Mouse (Mus musculus): ENCODE measurements at regions not wholly inside any gene's neighbourhood (a gene's known extent, or its start where the extent isn't known, plus 50 kb on each side); places are given as distances from the start of the nearest gene placed in this dataset.

DNA sequence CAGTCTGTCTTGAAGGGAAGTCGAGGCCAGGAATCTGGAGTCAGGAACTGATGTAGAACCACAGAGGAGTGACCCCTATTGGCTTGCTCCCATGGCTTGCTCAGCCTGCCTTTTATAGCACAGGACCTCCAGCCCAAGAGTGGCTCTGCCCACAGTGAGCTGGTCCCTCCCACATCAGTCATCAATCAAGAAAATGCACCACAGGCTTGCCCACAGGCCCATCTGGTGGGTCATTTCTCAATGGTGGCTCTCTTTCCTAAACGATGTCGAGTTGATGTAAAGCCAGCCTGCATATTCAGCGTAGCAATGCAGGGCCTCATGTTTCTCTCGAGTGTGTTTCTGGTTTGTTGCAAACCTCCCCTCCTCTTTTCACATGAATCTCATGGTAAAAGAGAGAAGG lies 168.3 kb upstream of the Ubr2 start:
- DNase-seq (ENCODE audit: low read depth, low spot score): no peak

DNA sequence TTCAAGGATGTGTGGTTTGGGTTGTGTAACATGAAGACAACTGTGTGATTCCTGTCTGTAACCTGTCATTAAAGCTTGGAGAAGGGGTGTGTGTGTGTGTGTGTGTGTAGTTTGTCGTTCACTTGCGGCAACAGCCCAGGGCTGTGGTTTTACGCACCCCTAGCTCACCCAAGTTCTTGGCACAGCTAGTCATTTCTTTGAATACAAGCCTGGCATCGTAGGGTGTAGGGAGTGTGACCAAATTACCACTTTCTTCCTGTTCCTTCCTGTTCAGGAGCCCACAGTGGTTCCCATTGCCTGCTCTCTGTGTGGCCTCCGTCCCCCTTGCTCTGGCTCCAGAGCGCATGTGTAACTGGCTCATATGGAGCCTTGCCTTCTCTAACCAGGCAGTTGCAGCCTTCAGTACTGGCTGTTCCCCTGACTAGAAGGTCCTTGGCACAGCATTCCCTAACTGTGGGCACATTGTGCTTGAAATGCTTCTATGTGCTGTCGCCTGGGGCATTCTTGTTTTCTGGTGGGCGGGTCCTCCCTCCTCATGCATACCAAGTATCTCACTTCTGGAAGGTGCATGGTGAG lies 167.4 kb upstream of the Ubr2 start:
- DNase-seq (ENCODE audit: low read depth, low spot score): peak; percentile 63

DNA sequence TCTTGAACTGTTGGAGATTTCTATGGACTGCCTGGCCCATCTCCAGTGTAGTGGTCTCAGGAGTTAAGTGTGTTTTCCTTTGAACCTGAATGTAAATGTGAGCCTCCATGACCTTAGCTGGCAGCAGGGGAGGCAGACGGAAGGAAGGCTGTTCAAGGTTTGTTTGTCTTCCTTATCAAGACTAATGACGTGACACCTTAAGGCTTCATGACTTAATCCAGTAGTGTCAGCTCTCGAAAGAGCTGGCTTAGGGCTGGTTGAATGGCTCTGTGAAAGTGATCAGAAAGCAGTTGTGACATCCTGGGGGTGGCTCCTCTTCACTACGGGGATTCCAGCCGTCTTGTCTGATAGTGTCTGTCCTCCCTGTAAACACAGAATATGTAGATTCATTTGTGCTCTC lies 166.0 kb upstream of the Ubr2 start:
- no peak for DNase-seq (ENCODE audit: low read depth, low spot score)

- peak; percentile 64 for DNase-seq (ENCODE audit: low read depth, low spot score)
Measured at GRCm38 (mm10) chr17:47174748-47175215, 164.4 kb upstream of the Ubr2 start.

DNA sequence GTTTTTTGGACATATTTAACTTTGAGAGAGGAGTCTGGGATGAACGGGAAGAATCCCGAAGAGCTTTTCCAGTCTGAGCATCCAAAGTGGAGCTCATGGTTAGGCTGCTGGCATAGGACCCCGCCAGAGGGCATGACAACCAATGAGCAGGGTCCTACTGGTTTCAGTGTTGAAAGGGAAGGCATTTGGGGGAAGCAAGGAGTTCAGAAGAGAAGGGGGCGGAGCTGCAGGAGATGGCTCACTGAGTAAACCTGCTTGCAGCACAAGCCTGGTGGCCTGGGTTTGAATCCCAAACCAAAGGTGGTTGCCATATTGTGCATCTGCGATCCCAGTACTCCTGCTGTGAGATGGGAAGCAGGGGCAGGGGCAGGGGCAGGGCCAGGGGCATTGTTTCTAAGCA lies 161.4 kb upstream of the Ubr2 start:
- no peak for DNase-seq (ENCODE audit: low read depth, low spot score)

DNA sequence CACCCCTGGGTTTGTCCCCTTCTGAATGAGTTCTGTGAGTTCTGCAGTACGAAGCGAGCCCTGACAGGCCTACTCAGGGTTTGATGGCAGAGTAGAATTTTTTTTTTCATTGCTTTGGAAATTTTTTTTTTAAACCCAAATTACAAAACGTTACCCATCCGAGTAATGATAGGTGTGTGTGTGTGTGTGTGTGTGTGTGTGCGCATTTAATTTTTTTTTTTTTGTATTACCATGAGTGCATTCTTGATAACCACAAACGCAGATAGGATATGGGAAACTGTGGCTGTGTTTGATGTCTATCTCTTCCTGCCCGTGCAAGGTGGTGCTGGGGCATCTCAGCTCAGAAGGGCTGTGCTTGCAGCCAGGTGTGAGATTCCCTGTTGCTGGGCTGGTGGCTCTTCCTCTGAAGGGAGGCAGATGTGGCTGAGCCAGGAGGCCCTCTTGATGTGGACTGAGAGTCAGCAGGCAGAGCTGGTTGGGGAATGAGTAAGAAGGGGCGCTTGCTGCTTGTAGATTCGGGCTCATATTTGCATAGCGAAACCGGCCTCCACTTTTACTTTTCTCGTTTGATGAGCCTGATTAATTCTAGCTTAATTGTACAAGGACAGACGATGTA lies 160.7 kb upstream of the Ubr2 start:
- no peak for DNase-seq (ENCODE audit: low read depth, low spot score)

- no peak for DNase-seq (ENCODE audit: low read depth, low spot score)
Measured at GRCm38 (mm10) chr17:47168105-47168504, 157.7 kb upstream of the Ubr2 start.

- no peak for DNase-seq (ENCODE audit: low read depth, low spot score)
Measured at GRCm38 (mm10) chr17:47163677-47164340, 153.5 kb upstream of the Ubr2 start.

DNA sequence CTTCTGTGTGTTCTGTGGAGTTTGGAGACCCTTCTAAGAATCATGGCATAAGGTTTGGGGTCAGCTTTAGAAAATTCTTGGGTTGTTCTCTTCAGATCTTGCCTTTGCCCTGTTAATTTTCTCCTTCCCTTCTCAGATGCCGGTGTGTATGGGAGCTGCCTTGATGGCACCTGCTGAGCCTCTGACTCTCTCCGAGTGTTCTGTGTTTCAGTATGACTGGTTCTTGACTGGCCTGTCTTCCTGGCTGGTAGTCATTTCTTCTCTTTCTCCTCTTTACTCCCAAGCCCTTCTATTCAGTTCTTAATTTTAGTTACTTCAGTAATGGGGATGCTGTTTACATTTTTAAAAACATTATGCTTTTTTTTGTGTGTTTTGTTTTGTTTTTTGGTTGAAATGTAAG lies 152.1 kb upstream of the Ubr2 start:
- DNase-seq (ENCODE audit: low read depth, low spot score): no peak

DNA sequence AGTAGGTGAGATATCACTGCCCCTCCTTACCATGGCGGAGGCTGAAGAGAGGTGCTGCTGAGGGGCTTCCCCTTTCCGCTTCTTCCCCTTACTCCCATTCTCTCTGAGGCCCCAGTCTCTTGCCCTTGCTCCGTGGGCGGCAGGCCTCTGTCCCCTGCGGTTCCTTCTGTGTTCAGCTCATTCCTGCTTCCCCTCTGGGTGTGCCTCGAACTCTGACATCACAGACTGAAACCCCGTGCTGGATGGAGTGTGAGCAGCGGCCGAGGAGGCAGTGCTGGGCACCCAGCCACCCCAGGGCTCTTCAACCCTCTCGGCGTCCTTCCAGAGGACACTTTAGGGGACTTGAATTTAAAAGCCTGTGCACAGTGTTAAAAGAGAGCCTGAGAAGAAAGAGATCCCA lies 145.9 kb upstream of the Ubr2 start:
- DNase-seq (ENCODE audit: low read depth, low spot score): no peak

- DNase-seq (ENCODE audit: low read depth, low spot score): peak; percentile 80
Measured at GRCm38 (mm10) chr17:47151557-47152278, 141.4 kb upstream of the Ubr2 start.

GRCm38 (mm10) chr17:47151193-47151556 lies 140.8 kb upstream of the Ubr2 start:
- DNase-seq (ENCODE audit: low read depth, low spot score): no peak

DNA sequence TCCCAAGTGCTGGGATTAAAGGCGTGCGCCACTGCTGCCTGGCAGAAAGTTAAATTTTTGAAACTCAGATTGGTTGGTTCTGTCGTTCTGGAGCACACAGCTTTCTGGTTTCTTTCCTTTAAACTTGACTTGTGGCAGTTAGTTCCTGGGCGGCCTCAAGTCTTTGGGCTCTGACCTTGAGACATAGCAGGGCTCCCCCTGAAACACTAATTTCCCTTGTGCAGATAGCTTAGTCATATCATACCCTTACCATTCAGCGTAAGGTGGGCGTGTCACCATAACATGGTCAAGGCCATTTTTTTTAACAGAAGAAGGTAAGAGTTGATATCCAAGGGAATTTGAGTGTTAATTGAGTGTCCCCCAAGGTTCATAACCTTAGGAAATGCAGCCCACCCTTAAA lies 140.3 kb upstream of the Ubr2 start:
- DNase-seq (ENCODE audit: low read depth, low spot score): no peak

- no peak for DNase-seq (ENCODE audit: low read depth, low spot score)
Measured at GRCm38 (mm10) chr17:47149662-47150061, 139.3 kb upstream of the Ubr2 start.

GRCm38 (mm10) chr17:47149158-47149557 lies 138.8 kb upstream of the Ubr2 start:
- no peak for DNase-seq (ENCODE audit: low read depth, low spot score)

DNA sequence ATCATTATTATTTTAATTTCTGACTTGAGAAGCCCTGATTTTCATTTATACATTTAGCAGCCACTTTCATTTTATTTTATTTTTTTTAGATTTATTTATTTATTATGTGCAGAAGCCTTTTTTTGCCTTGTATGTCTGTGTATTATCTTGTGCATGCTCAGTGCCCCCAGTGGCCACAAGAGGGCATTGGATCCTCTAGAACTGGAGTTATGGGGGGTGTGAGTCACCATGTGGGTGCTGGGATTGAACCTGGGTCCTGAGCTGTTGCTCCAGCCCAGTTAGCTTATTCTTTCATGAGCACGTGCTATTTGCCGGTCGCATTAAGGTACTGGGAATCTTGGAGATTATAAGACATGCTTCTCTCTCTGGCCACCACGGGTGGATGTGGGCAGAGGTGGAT lies 136.3 kb upstream of the Ubr2 start:
- no peak for DNase-seq (ENCODE audit: low read depth, low spot score)

- DNase-seq (ENCODE audit: low read depth, low spot score): no peak
Measured at GRCm38 (mm10) chr17:47145590-47145989, 135.2 kb upstream of the Ubr2 start.

DNA sequence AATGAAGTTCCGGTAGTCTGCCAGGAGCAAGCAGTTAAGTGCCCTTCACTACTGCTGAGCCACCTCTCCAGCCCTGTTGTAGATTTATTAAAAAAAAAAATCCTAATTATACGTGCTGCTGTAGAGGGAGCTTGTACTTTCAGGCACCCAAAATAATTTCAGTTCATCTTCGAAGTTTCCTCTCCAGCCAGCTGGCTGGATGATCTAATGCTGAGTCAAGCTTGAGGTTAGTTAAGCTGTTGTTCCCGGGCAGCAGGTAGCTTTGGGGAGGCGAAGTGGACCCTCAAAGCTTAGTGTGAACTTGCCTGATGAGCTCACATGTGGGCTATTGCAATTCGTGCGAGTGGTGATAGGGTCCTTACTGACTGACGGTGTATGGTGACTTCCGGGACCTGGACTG lies 134.6 kb upstream of the Ubr2 start:
- no peak for DNase-seq (ENCODE audit: low read depth, low spot score)

GRCm38 (mm10) chr17:47144460-47144859 lies 134.1 kb upstream of the Ubr2 start:
- DNase-seq (ENCODE audit: low read depth, low spot score): no peak

- DNase-seq (ENCODE audit: low read depth, low spot score): no peak
Measured at GRCm38 (mm10) chr17:47143898-47144297, 133.5 kb upstream of the Ubr2 start.

DNA sequence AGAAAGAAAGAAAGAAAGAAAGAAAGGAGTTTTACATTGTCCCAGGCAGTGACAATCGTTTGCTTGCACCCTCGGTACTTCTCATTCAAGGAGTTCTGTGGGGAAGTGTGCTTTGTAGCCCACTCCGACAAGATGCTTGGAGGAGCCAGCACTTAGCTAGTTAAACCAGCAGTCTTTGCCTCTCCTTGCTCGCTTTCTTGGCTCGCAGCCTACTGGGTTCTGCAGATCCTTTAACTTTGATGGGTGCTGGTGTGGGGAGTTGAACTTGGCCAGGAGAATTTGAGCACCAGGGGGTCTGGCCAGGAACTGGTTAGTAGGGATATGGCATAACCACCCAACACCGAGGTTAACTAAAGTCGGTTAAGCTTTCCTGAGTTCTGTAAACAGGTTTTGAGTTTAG lies 132.5 kb upstream of the Ubr2 start:
- DNase-seq (ENCODE audit: low read depth, low spot score): no peak

DNA sequence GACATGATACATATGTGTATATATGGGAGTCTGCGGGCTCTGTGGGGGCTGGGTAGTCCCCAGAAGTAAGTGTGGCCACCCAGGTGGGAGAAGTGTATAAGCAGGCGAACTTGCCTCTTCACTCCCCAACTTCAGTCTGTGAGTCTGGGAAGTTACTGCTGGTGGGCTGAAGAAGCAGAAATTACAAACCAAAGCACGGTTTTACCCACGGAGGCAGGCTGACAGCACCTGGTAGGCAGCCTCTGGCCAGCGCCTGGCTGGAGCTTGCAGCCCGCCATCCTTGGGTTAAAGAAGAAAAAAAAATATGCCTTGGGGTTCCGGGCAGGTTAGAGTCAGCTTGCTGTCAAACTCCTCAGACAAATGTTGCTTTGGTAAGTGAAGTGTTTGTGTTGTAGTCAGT lies 131.9 kb upstream of the Ubr2 start:
- DNase-seq (ENCODE audit: low read depth, low spot score): no peak

- DNase-seq (ENCODE audit: low read depth, low spot score): no peak
Measured at GRCm38 (mm10) chr17:47141843-47142215, 131.5 kb upstream of the Ubr2 start.
